Mouse (Mus musculus) layer of hippocampus, adult 2 months (tissue): ENCODE measurements around the gene Sectm1b. TPM values are rescaled to one million over a fixed set of nuclear protein-coding genes. Genes with fewer than 3 reads are reported as not detected.
A peak's percentile ranks its signal among the peaks of the same experiment; 100 is the strongest.
"Not testable (repeated sequence)": the region's sequence is repeated elsewhere in the genome, so short reads cannot be mapped to it uniquely, and the experiment has no call there.

Experiments used
- DNase-seq, 2 experiments: peaks; one replicate each; pipeline ENCODE4 v3.0.0; 2022; ENCODE audit warnings: low spot score in 2 of 2
- H3K27ac ChIP-seq: fragments of 200-600 bp; 2 replicates; pipeline ENCODE4 v1.8.1; 2022
- H3K4me3 ChIP-seq: fragments of 200-600 bp; 2 replicates; pipeline ENCODE4 v1.8.1; 2022; ENCODE audit warnings: mild to moderate bottlenecking
- CTCF ChIP-seq: fragments of 200-600 bp; conservative IDR thresholded peaks from 2 replicates; pipeline ENCODE4 v1.8.1; 2022; ENCODE audit warnings: antibody characterized with exemption, mild to moderate bottlenecking, moderate library complexity
- total RNA-seq, 2 experiments: library from RNA; stranded (reverse); gene quantifications; 2 replicates each; pipeline ENCODE4 v1.2.3; 2021

The Sectm1b gene
- total RNA-seq, 2 experiments from 2014 or later: not detected

DNA sequence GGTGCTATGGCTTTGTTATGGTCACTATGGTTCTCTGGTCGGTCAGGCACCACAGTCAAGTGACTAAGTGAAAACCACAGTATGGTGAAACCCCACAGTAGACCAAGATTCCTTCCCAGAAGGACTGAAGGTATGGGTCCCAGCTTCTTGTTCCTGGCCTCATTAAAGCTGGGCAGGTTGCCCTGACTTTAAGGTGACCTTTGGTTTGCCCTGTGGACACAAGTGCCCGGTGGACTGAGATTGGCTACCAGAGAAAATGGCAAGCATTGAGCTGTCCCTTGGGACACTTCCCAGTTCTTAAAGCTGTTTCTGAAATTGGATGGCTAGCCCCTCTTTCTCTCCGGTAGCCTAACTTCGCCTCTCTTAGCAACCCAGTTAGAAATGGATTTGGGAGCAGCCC, 4.4 kb downstream of the Sectm1b start:
- TF ChIP-seq CTCF: no peak
- H3K4me3 ChIP-seq: no peak overlapping the region
- DNase-seq: no peak
- no peak overlapping the region for H3K27ac ChIP-seq

DNA sequence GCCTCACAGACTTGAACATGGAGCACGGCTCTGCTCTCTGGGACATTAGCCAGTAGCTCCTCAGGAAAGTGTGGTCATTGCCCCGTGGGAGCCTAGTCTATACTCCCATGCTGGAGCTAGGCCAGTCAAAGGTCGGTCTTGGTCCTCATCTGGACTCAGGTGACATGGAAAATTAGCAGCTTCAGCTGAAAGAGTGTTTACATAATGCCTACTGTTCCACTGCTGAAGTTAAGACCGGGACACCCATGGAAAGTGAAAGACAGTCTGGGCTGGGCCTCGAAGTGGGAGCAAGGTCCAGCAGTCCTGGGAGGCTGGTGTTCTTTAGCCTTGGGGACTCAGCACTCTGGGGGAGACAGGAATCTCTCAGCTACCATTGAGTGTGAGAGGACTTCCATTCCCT, 5.2 kb downstream of the Sectm1b start:
- TF ChIP-seq CTCF: no peak
- H3K4me3 ChIP-seq: no peak overlapping the region
- DNase-seq: no peak
- no peak overlapping the region for H3K27ac ChIP-seq

DNA sequence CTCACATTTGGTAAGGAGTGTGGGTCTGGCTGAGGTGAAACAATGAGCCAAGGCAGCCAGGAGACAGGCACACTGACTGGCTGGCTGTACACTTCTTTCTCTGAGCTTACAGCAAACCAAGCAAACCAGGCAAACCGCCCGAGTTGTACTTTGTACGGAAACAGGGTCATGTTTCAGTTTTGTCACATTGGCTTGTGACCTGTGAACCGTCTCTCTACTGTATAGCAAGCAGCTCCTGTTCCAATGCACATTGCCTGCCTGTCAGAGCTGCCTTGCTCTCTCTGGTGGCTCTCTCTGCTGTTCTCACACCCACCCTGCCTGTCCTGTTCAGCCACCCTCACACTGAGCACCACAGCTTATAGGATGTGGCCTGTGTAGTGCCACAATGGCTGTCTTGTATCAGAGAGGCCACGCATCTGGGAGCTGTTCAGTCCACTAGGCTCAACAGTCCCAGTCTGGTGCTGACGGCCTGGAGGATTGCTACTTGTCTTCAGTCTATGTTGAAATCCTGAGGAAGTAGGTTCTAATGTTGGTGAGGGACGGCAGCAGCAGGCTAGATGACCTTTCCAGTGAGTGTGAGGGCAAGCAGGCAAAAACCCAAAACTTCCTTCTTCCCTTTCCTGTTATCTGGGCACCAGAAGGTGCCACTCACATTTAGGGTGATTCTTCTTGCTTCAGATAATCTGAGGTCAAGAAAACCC, 6.7 kb downstream of the Sectm1b start:
- DNase-seq: no peak
- TF ChIP-seq CTCF: no peak
- Histone ChIP-seq H3K4me3 (no peak overlapping the region), H3K27ac (no peak overlapping the region)

DNA sequence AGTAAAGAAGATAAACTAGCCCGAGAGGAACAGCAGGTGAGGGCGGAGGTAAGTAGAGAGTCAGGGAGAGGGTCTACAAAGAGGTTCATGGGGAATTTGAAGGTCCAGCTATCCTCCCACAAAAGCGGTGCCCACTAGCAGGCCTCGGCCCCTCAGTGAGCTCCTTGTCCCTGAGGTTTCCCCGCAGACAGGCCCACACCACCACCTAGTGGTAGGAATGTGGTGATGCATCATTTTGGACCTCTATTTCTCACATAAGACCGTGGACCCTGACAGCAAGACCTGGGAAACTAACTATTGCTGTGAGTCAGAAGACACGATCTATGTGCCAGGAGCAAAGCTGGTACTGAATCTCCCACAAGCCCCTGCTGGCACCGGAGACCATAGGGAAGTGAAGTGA, 9.8 kb downstream of the Sectm1b start:
- no peak overlapping the region for H3K27ac ChIP-seq
- DNase-seq: peak; percentile 74 to 86
- TF ChIP-seq CTCF: peak; percentile 99
- no peak overlapping the region for H3K4me3 ChIP-seq

DNA sequence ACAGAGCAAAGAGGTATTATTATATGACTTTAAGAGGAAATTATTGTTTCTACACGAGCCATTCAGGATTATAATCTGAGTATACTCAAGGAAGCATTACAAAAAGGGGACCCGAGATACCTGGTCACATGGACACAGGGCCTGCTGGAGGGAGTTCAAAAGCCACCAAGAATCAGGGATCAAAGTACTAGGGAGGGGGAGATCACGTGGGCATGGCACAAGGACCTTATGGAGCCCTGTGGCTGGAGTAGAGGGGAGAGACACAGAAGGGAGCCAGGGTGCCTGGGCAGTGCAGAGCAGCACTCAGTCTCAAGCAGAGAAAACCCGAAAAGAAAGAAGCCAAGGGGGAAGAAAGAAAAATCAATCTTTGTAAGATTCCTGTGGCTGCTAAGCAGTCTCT, 11.0 kb downstream of the Sectm1b start:
- no peak for DNase-seq
- no peak for TF ChIP-seq CTCF
- H3K27ac ChIP-seq: no peak overlapping the region
- no peak overlapping the region for H3K4me3 ChIP-seq

DNA sequence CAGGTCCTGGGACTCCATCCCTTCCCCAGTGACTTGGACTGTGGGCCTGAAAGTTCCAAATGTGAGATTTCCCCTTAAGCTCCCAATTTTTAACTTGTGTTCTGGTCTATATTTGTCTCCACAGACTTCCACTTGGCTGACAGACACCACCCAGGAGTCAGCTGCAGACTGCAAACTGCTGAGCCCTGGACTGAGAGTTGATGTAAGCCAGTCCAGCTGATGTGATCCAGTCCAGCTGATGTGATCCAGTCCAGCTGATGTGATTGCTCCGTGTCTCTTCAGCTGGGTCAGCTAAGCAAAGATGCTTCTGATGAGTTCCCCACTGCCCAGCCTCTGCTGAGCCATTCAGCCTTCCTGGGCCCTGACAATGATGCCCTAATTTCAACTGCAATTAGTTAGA, 11.6 kb downstream of the Sectm1b start:
- TF ChIP-seq CTCF: no peak
- Histone ChIP-seq H3K4me3 (no peak overlapping the region), H3K27ac (no peak overlapping the region)
- DNase-seq: no peak

DNA sequence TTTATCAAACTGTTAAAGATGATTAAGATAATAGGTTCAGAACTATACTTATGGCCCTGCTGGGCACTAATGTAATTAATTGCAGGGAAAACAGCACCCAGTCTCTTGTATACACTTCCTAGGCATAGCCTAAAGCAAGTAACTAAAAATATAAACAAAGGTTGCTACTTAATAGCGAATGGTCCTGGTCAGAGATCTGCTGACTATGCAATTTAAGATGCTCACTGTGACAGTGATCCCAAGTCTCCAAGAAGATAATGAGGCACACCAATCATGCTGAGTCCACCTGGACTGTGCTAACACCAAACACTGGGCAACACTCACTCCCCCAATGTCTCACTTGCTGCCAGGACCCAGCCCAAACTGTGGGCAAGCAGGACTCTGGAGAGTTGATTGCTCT, 13.5 kb downstream of the Sectm1b start:
- no peak for TF ChIP-seq CTCF
- H3K27ac ChIP-seq: no peak overlapping the region
- no peak for DNase-seq
- H3K4me3 ChIP-seq: no peak overlapping the region

DNA sequence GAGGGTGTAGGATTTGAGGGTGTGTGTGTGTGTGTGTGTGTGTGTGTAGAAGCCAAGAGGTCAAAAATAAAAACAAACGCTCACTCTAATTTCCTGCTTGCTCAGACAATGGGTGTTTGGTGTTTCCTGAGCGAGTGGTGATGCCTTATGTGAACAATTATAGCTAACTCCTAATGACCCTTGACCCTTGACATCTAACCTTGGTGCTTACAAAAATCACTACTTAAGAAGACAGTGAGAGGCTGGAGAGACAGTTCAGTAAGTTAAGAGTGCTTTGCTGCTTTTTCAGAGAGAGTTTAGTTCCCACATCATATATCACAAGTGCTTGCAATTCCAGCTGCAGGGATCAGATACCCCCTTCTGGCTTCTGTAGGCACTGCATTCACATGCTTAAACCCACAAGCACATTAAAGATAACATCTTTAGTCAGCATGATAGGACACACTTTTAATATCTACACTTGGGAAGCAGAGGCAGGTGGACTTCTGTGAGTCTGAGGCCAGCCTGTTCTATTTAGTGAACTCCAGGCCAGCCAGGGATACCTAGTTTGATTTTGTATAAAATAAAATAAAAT, 15.5 kb downstream of the Sectm1b start:
- no peak for DNase-seq
- Histone ChIP-seq H3K4me3 (no peak overlapping the region), H3K27ac (no peak overlapping the region)
- peak; percentile 70 for TF ChIP-seq CTCF

DNA sequence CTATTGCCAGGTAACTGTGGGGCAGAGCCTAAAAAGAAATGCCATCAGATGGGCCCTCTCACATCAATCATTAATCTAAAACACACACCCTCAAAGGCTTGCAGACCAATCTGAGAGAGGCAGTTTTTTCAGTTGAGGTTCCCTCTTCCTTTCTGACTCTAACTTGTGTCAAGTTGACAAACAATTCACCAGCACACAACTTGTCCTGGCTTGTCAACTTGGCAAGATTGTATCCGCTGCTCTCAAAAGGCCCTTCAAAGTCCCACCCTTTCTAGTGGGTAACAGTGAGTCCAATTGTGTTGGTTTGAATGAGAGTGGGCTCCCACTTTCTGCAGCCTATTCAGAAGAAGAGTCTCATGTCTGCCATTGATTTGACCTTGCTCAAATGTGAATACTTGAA, 18.1 kb downstream of the Sectm1b start:
- TF ChIP-seq CTCF: no peak
- no peak overlapping the region for H3K4me3 ChIP-seq

DNA sequence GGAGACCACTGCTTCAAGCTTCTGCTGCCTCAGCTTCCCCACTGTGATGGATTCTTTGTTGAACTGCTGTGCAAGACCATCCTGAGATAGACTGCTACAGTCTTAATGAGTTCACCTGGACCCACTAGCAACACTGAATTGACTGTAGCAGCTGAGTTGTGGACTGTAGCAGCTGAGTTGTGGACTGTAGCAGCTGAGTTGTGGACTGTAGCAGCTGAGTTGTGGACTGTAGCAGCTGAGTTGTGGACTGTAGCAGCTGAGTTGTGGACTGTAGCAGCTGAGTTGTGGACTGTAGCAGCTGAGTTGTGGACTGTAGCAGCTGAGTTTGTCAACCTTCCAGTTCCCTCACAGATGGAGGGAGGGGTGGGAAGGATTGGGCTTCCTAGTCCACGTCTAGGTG, 20.3 kb downstream of the Sectm1b start:
- not testable (repeated sequence) for H3K4me3 ChIP-seq, DNase-seq, H3K27ac ChIP-seq

More for the DNA sequence above, 18.1 kb downstream of the Sectm1b start:
- no peak for DNase-seq
- no peak overlapping the region for H3K27ac ChIP-seq

DNA sequence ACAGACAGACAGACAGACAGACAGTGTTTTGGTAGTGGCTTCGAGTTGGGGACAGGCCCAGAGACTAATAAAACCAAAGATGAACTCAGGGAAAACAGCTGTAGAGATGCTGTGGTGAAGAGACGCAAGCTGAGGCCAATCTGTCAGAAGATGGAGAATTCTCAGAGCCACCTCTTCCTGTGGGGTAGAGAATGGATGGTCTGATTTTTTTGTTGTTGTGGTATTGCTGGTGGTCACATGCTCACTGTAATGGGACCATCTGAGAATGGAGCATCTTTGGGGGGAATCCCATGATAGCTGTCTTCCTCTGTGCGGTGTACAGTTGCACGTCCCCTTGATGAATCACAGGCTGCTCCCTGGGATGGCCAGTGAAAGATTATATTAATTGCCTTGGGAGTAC, 20.9 kb downstream of the Sectm1b start:
- no peak for TF ChIP-seq CTCF
- no peak overlapping the region for H3K4me3 ChIP-seq
- H3K27ac ChIP-seq: no peak overlapping the region
- DNase-seq: no peak

DNA sequence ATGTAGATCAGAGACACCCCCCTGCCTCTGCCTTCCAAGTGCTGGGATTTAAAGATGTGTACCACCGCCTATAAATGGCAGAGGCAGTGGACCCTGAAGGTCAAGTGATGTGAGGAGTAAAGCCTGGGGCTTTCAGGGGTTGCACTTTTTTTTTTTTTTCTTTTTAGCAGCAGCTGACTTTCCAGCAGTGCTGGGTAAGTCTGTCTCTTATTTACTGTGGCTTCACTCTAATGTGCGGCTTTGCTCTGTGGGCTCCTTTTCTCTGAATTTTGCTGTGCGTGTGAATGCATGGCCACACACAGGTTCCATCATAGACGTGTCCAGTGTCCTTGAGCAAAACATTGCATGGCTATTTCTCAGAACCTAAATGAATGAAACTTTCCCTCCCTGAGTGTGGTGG, 21.7 kb downstream of the Sectm1b start:
- H3K4me3 ChIP-seq: no peak overlapping the region
- H3K27ac ChIP-seq: no peak overlapping the region
- no peak for DNase-seq
- TF ChIP-seq CTCF: no peak

DNA sequence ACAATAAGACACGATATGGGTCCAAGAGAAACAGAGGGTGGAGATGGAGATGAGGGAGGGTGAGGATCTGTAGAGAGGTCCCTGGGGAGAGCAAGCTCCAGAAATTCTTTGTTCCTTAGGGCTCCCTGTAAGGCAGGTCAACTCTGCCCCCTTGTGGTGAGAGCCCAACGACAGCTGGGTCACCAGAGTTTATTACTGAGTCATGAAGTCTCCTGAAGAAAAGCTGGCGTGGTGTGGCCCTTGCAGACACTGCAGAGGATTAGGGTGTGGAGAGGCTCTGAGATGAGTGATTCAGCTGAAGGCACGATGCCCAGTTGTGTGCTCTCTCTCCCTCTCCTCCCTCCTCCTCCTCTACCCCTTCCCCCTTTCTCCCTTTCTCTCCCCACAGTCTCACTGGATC, 22.2 kb downstream of the Sectm1b start:
- peak; percentile 88 for TF ChIP-seq CTCF
- Histone ChIP-seq H3K4me3 (no peak overlapping the region), H3K27ac (no peak overlapping the region)
- peak; percentile 72 to 89 for DNase-seq

DNA sequence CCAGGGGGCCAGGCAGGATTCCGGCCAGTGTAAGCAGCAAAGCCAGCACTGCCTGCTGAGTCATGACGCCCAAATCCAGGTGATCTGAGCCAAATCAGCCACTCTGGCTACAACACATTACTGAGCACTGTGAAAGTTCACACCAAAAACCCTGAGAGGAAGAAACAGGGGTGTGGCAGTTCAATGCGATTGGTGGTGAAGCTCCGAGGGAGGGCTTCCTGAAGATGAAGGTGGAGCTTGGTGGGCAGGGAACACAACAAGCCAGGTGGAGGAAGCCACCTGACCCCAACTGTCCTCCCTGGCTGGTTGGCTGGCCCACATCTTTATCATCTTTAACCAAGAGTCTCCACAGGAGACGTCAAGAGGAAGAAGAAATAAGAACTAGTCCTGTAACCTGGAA, 24.1 kb downstream of the Sectm1b start, which contains the start of gene Cd7:
Cd7 (minus strand) TSS at position 117 of the 400 bp plus-strand sequence.
- Histone ChIP-seq H3K27ac (no peak within 1 kb of the TSS), H3K4me3 (no peak within 1 kb of the TSS)
- TF ChIP-seq CTCF: no peak
- no peak for DNase-seq
